Mouse (Mus musculus) CD4-positive naive resting alpha-beta T cell, adult 57 days (primary cell): ENCODE data around the gene Cyp4f40. TPM values are rescaled to one million over a fixed set of nuclear protein-coding genes. Genes with fewer than 3 reads are reported as not detected.

Source experiments
- total RNA-seq: library from RNA; stranded (reverse); gene quantifications from one replicate; pipeline ENCODE4 v1.2.4, GENCODE M21; 2023

Cyp4f40 gene
- not detected for total RNA-seq

DNA sequence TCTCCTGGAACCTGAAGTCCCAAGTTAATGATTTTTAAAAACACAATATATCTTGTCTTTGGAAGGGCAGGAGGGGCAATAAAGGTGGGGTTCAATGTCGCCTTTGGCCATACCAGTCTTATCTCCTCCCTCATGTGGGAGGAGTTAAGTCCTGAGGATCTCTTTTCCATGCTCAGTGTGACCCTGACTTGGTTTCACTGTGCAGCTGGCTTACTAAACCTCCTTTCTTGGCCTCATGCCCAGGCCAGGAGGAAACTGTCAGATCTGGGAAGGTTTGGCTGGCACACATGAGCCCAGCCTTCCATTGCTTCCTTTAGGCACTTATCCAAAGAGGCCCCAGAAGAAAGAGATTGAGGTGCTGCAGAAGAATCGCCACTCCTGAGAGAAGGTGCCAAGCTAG lies at the start of gene Cyp4f40:
Gene Cyp4f40 (plus strand): TSS at position 189 of the 400 bp plus-strand sequence.

GRCm38 (mm10) chr17:32621018-32621417 lies 37.7 kb upstream of the Cyp4f40 start, which contains the start of gene Cyp4f37:
Gene Cyp4f37 (plus strand): TSS chr17:32621309.

DNA sequence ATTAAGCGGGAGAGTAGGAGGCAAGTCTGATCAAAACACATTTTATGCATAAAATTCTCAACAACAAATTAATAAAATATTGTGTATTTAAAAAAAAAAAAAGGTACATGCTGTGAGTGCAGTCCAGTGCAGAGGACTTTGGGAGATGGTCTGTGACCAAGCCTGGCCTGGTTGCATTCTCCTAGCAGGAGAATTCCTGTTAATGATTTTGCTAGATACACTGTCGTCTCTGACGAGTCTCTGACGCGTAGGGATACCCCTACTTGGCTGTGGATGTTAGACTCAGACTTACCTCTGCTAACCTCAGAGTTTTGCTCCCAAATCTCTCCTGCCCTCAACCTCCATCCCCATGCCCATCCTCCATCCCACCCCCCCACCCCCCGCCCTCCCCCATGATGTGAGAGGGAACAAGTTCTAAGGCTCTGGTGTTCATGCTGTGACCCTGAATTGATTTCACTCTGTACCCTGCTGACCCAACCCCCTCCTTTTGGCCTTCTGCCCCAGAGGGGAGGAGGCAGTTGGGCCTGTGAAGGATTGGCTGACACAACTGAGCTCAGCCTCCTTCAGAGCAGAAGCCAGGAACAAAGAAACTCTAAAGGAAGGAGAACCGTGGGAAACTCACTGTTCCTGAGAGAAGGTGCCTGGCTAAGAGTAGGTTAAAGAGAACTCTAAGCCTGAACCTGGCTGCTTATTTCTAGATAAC lies 26.5 kb downstream of the Cyp4f40 start, which contains the start of gene Cyp4f15:
Gene Cyp4f15 (plus strand): TSS at position 580 of the 703 bp plus-strand sequence.

Other genes starting within 250 kb of the Cyp4f40 start
- gene Pglyrp2, start 234.7 kb upstream of the Cyp4f40 start, total RNA-seq = 84.0 TPM
- not detected for gene Cyp4f39, start 206.2 kb upstream of the Cyp4f40 start, total RNA-seq
- gene Cyp4f17, start 152.8 kb upstream of the Cyp4f40 start, total RNA-seq = 1.4 TPM
- 6.7 TPM for gene Cyp4f16, start 122.3 kb upstream of the Cyp4f40 start, total RNA-seq
- gene Cyp4f37, start 37.6 kb upstream of the Cyp4f40 start, total RNA-seq = 0.44 TPM
- not detected for gene Cyp4f15, start 26.7 kb downstream of the Cyp4f40 start, total RNA-seq
- 104 TPM for gene Zfp871, start 129.4 kb downstream of the Cyp4f40 start, total RNA-seq
- 0.59 TPM for gene Zfp811, start 151.0 kb downstream of the Cyp4f40 start, total RNA-seq
- 8.6 TPM for gene Zfp799, start 171.4 kb downstream of the Cyp4f40 start, total RNA-seq
- gene Zfp870, start 232.7 kb downstream of the Cyp4f40 start, total RNA-seq = 1.4 TPM